Mouse (Mus musculus): ENCODE measurements at regions not wholly inside any gene's neighbourhood (a gene's known extent, or its start where the extent isn't known, plus 50 kb on each side); places are given as distances from the start of the nearest gene placed in this dataset.

GRCm38 (mm10) chr2:160025911-160026310 lies 308.1 kb downstream of the Gm826 start:
- TF ChIP-seq CTCF (IDR thresholded peaks at IDR 0.05; ENCODE audit: low read depth) = no peak
- no peak for TF ChIP-seq EP300 (IDR thresholded peaks at IDR 0.05; ENCODE audit: low read depth)

Data from heart, postnatal 0 days (tissue).